Mouse (Mus musculus) myocyte (in vitro differentiated cells): ENCODE data around the gene Setd5.

Experiments used
- MYOD1 ChIP-seq, 3 experiments: IDR thresholded peaks; one replicate each; pipeline ENCODE4 v1.6.1; 2011; ENCODE audit warnings: control low read depth in 2 of 3, low read depth in 2 of 3, mild to moderate bottlenecking in 2 of 3, moderate library complexity in 1 of 3; ENCODE audit not compliant: insufficient read length in 2 of 3, control insufficient read depth in 1 of 3
- MYOG ChIP-seq, 3 experiments: IDR thresholded peaks; one replicate each; pipeline ENCODE4 v1.6.1; 2011; ENCODE audit warnings: control low read depth in 2 of 3, low read depth in 2 of 3, mild to moderate bottlenecking in 2 of 3; ENCODE audit not compliant: insufficient read length in 2 of 3, control insufficient read depth in 1 of 3, insufficient read depth in 1 of 3
- POLR2A ChIP-seq: IDR thresholded peaks from one replicate; pipeline ENCODE4 v1.6.1; 2011; ENCODE audit warnings: low read depth, mild to moderate bottlenecking, control low read depth, moderate library complexity; ENCODE audit not compliant: insufficient read length

DNA sequence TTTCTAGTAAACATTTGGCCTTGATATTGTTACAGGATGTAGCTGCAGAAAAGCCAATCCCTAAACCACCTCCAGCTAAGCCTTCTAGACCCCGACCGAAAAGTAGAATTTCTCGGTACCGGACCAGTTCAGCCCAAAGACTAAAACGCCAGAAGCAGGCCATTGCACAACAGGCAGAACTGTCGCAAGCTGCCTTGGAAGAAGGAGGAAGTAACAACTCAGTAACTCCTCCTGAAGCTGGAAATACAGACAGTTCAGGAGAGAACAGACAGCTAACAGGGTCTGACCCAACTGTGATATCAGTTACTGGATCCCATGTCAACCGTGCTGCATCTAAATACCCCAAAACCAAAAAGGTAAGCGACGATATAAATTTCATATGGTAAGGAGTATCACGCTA, 43.6 kb downstream of the Setd5 start:
- TF ChIP-seq MYOG (IDR thresholded peaks at IDR 0.05; ENCODE audit: control insufficient read depth in 1 of 3, insufficient read depth in 1 of 3, insufficient read length in 2 of 3, low read depth in 2 of 3) (no peak), POLR2A (no peak), MYOD1 (IDR thresholded peaks at IDR 0.05; ENCODE audit: control insufficient read depth in 1 of 3, insufficient read length in 2 of 3, low read depth in 2 of 3) (no peak)
